Mouse (Mus musculus): ENCODE measurements around the gene Accs. TPM values are rescaled to one million over a fixed set of nuclear protein-coding genes. Genes with fewer than 3 reads are reported as not detected.

The Accs gene
- polyA plus RNA-seq, 1 experiment = 4.2 TPM

GRCm38 (mm10) chr2:93887273-93887672 is 37.5 kb upstream of the Accs start:
- TF ChIP-seq SRF (IDR thresholded peaks at IDR 0.05; ENCODE audit: control insufficient read depth, insufficient read length, low read depth) = no peak
- no peak for TF ChIP-seq MYOG (IDR thresholded peaks at IDR 0.05; ENCODE audit: control insufficient read depth in 1 of 3, insufficient read depth in 1 of 3, insufficient read length in 2 of 3, low read depth in 2 of 3)
- no peak for TF ChIP-seq USF1 (IDR thresholded peaks at IDR 0.05; ENCODE audit: low read depth)
- Histone ChIP-seq H3K4me3 (no peak overlapping the region), H3K36me3 (ENCODE audit: control insufficient read depth, insufficient read depth) (no peaks in the 10 kb centered on the region), H3K4me2 (ENCODE audit: low read depth) (no peak overlapping the region), H3K79me2 (ENCODE audit: control insufficient read depth, insufficient read depth) (no peaks in the 10 kb centered on the region), H3ac (ENCODE audit: control insufficient read depth, insufficient read length) (no peak overlapping the region), H3K27me3 (ENCODE audit: control insufficient read depth, insufficient read depth, insufficient read length) (no peaks in the 10 kb centered on the region)

- no peak overlapping the region for H3K4me2 ChIP-seq (ENCODE audit: low read depth)
- TF ChIP-seq USF1 (IDR thresholded peaks at IDR 0.05; ENCODE audit: low read depth) (no peak), REST (IDR thresholded peaks at IDR 0.05; ENCODE audit: insufficient read depth, insufficient read length) (no peak), TCF3 (IDR thresholded peaks at IDR 0.05; ENCODE audit: insufficient read length, low read depth) (no peak)
Observed at GRCm38 (mm10) chr2:93886013-93886794, 36.5 kb upstream of the Accs start.

GRCm38 (mm10) chr2:93883066-93883465 is 33.3 kb upstream of the Accs start:
- TF ChIP-seq MAX (IDR thresholded peaks at IDR 0.05; ENCODE audit: low read depth) = no peak
- Histone ChIP-seq H3K36me3 (ENCODE audit: control insufficient read depth, insufficient read depth) (no peaks in the 10 kb centered on the region), H3ac (ENCODE audit: control insufficient read depth, insufficient read length) (no peak overlapping the region), H3K4me2 (ENCODE audit: low read depth) (no peak overlapping the region), H3K27me3 (ENCODE audit: control insufficient read depth, insufficient read depth, insufficient read length) (no peaks in the 10 kb centered on the region), H3K79me2 (ENCODE audit: control insufficient read depth, insufficient read depth) (no peaks in the 10 kb centered on the region), H3K4me3 (no peak overlapping the region)

More at GRCm38 (mm10) chr2:93886013-93886794, 36.5 kb upstream of the Accs start:
- Histone ChIP-seq H3K4me3 (no peak overlapping the region), H3K79me2 (ENCODE audit: control insufficient read depth, insufficient read depth) (no peaks in the 10 kb centered on the region), H3ac (ENCODE audit: control insufficient read depth, insufficient read length) (no peak overlapping the region), H3K27me3 (ENCODE audit: control insufficient read depth, insufficient read depth, insufficient read length) (no peaks in the 10 kb centered on the region), H3K36me3 (ENCODE audit: control insufficient read depth, insufficient read depth) (no peaks in the 10 kb centered on the region)

- no peak overlapping the region for H3ac ChIP-seq (ENCODE audit: control insufficient read depth, insufficient read length)
- H3K4me2 ChIP-seq (ENCODE audit: low read depth) = peak overlapping the region; percentile 64
- no peaks in the 10 kb centered on the region for H3K27me3 ChIP-seq (ENCODE audit: control insufficient read depth, insufficient read depth, insufficient read length)
- H3K79me2 ChIP-seq (ENCODE audit: control insufficient read depth, insufficient read depth) = no peaks in the 10 kb centered on the region
- no peaks in the 10 kb centered on the region for H3K36me3 ChIP-seq (ENCODE audit: control insufficient read depth, insufficient read depth)
- TF ChIP-seq MYOG (IDR thresholded peaks at IDR 0.05; ENCODE audit: control insufficient read depth in 1 of 3, insufficient read depth in 1 of 3, insufficient read length in 2 of 3, low read depth in 2 of 3) (peak; percentile 52 to 74 (median 62)), CEBPB (IDR thresholded peaks at IDR 0.05; ENCODE audit: insufficient read depth, poor library complexity, severe bottlenecking) (no peak), TCF12 (IDR thresholded peaks at IDR 0.05; ENCODE audit: insufficient read depth, poor library complexity, severe bottlenecking) (peak; percentile 36), E2F4 (IDR thresholded peaks at IDR 0.05; ENCODE audit: insufficient read depth) (no peak), MYOD1 (IDR thresholded peaks at IDR 0.05; ENCODE audit: control insufficient read depth in 1 of 3, insufficient read length in 2 of 3, low read depth in 2 of 3) (peak; percentile 43 to 79 (median 68))
- no peak overlapping the region for H3K4me3 ChIP-seq
Observed at GRCm38 (mm10) chr2:93881640-93882367, 32.1 kb upstream of the Accs start.

- no peak overlapping the region for H3ac ChIP-seq (ENCODE audit: control insufficient read depth, insufficient read length)
Observed at GRCm38 (mm10) chr2:93880981-93881380, 31.2 kb upstream of the Accs start.

More at GRCm38 (mm10) chr2:93880981-93881380, 31.2 kb upstream of the Accs start:
- H3K4me3 ChIP-seq = no peak overlapping the region
- H3K36me3 ChIP-seq (ENCODE audit: control insufficient read depth, insufficient read depth) = no peaks in the 10 kb centered on the region
- H3K4me2 ChIP-seq (ENCODE audit: low read depth) = peak overlapping the region; percentile 64
- TF ChIP-seq CEBPB (IDR thresholded peaks at IDR 0.05; ENCODE audit: insufficient read depth, poor library complexity, severe bottlenecking) (no peak), E2F4 (IDR thresholded peaks at IDR 0.05; ENCODE audit: insufficient read depth) (no peak), USF1 (IDR thresholded peaks at IDR 0.05; ENCODE audit: low read depth) (no peak), SRF (IDR thresholded peaks at IDR 0.05; ENCODE audit: control insufficient read depth, insufficient read length, low read depth) (no peak), TCF3 (IDR thresholded peaks at IDR 0.05; ENCODE audit: insufficient read length, low read depth) (no peak), REST (IDR thresholded peaks at IDR 0.05; ENCODE audit: insufficient read depth, insufficient read length) (no peak), POLR2A (IDR thresholded peaks at IDR 0.05; ENCODE audit: insufficient read length, low read depth) (no peak), MYOG (IDR thresholded peaks at IDR 0.05; ENCODE audit: control insufficient read depth in 1 of 3, insufficient read depth in 1 of 3, insufficient read length in 2 of 3, low read depth in 2 of 3) (no peak), MYOD1 (IDR thresholded peaks at IDR 0.05; ENCODE audit: control insufficient read depth in 1 of 3, insufficient read length in 2 of 3, low read depth in 2 of 3) (no peak)
- H3K79me2 ChIP-seq (ENCODE audit: control insufficient read depth, insufficient read depth) = no peaks in the 10 kb centered on the region
- no peaks in the 10 kb centered on the region for H3K27me3 ChIP-seq (ENCODE audit: control insufficient read depth, insufficient read depth, insufficient read length)

Data from myocyte (in vitro differentiated cells).